Comparison of ENCODE assay signal across 15 mouse cellular contexts in the genomic region with DNA sequence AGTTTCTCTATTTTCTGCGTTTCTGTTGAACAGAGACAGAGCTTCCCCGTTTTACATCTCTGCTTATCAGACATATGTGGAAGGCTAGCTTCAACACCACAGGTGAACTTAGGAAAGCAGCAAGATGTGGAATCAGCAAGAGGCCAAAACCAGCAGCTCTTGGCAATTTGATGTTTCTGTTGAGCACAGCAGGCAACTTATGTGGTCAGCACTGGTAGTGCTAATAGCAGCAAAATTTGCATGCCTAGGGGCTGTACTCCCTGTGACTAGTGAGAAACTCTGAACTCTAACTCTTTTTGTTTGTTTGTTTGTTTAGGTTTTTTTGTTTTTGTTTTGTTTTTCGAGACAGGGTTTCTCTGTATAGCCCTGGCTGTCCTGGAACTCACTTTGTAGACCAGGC.
DNase-seq lines count a peak whose midpoint lies in the region.
"Had no signal": no experiment of that assay in that cellular context is flagged by ENCODE, and none has a peak within 500 bp of the region (broad histone marks: within the 10 kb centered on the region; RNA-seq: fewer than 3 reads in every experiment).

No protein-coding gene starts in this region.

- peak; percentile 3 for DNase-seq in kidney, adult 9 months
- no peak for DNase-seq in kidney, postnatal 10 days
- peak; percentile 69 for DNase-seq in A20 (ENCODE audit: low read depth, low spot score)
- no peak for DNase-seq in heart, postnatal 36 days
- DNase-seq in adrenal gland, adult (ENCODE audit: inconsistent age in 2 of 2, low spot score in 1 of 2): no peak
- DNase-seq: adrenal gland, adult 2 months; adrenal gland, postnatal 10 days; adrenal gland, postnatal 25 days; cerebellum, adult 11 months; cerebellum, adult 18-20 months; cerebellum, adult 8-10 months; cerebellum, adult 9-11 months; cerebellum, postnatal 14 days; cerebellum, postnatal 36 days; embryo, embryonic 11 days had no signal

- intact Hi-C loops in heart, postnatal 36 days (cut with DNase I): no loop called here

Comparison
In these comparisons a context has a peak if more than half of its experiments do, and no peak if none do; other contexts are left out.
1. DNase-seq: peak in kidney, adult 9 months (single experiment) and A20 (single experiment); none in kidney, postnatal 10 days (single experiment), heart, postnatal 36 days (0 of 2) and adrenal gland, adult (0 of 2).